Mouse (Mus musculus) lung, postnatal 0 days (tissue): ENCODE measurements around the gene Cd19.

Source experiments
- CTCF ChIP-seq: IDR thresholded peaks from 2 replicates; pipeline ENCODE4 v1.5.1; 2016; ENCODE audit warnings: antibody characterized with exemption, mild to moderate bottlenecking
- EP300 ChIP-seq: IDR thresholded peaks from 2 replicates; pipeline ENCODE4 v1.6.1; 2016; ENCODE audit warnings: antibody characterized with exemption, mild to moderate bottlenecking, control low read depth

DNA sequence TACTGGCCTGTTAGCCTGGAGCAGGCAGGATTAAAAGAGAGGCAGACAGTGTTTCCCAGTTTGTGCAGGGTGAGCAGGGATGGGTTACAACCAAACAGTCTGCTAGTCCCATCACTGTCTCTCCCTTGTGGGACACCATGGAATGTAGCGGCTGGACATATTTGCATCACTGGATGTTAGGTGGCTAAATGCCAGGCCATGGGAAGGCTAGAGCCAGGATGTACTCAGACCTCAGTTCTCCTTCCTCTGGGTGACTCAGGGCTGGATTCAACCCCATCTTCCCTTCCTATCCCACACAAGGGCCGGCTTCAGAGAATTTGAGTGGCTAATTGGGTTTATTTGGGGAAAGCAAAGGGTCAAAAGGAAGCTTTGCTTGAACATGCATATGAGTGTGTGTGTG, 6.0 kb downstream of the Cd19 start:
- no peak for TF ChIP-seq EP300
- no peak for TF ChIP-seq CTCF
